Comparison of ENCODE assay signal across 13 mouse cellular contexts in the genomic region with DNA sequence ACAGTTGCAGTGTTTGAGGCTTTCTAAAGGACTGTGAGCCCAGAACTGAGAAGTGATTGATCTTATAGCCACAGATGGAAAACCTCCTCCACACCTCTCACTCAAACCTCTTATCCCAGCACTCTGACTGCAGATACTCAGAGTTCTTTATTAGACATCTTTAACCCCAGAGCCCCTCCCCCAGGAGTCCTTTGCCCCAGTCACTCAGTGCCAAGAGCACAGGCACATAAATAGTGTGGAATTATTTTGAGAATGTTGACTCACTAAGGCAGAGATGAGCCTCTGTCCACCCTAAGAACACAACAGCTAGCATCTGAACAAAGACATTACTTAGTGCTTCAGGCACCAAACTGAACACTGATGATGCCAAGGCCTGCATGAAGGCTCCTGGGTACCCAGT.
"Had no signal": no experiment of that assay in that cellular context is flagged by ENCODE, and none has a peak within 500 bp of the region (broad histone marks: within the 10 kb centered on the region; RNA-seq: fewer than 3 reads in every experiment).

No protein-coding gene starts in this region.

- ATAC-seq: liver, embryonic 12.5 days had no signal

- H3K27me3 ChIP-seq: kidney, embryonic 15.5 days; limb, embryonic 15.5 days; liver, embryonic 12.5 days; lung, embryonic 15.5 days; neural tube, embryonic 12.5 days had no signal

- H3K9me3 ChIP-seq: kidney, embryonic 15.5 days; limb, embryonic 15.5 days; liver, embryonic 12.5 days; lung, embryonic 15.5 days; neural tube, embryonic 12.5 days had no signal

- H3K27ac ChIP-seq: kidney, embryonic 15.5 days; left cerebral cortex, adult 2 months; limb, embryonic 15.5 days; liver, embryonic 12.5 days; lung, embryonic 15.5 days; neural tube, embryonic 12.5 days had no signal

- H3K4me3 ChIP-seq: kidney, embryonic 15.5 days; left cerebral cortex, adult 2 months; limb, embryonic 15.5 days; liver, embryonic 12.5 days; lung, embryonic 15.5 days; neural tube, embryonic 12.5 days had no signal

- H3K36me3 ChIP-seq: kidney, embryonic 15.5 days; limb, embryonic 15.5 days; liver, embryonic 12.5 days; lung, embryonic 15.5 days; neural tube, embryonic 12.5 days had no signal

- H3K4me2 ChIP-seq: kidney, embryonic 15.5 days; limb, embryonic 15.5 days; liver, embryonic 12.5 days; lung, embryonic 15.5 days; neural tube, embryonic 12.5 days had no signal

- DNase-seq: kidney, postnatal 14 days; midbrain, embryonic 14.5 days; retina, postnatal 1 day; right cerebral cortex, postnatal 4 days; spleen, adult 18-20 months; thymus, adult 18-20 months; thymus, postnatal 25 days had no signal

- H3K9ac ChIP-seq: kidney, embryonic 15.5 days; limb, embryonic 15.5 days; liver, embryonic 12.5 days; lung, embryonic 15.5 days; neural tube, embryonic 12.5 days had no signal

- H3K4me1 ChIP-seq: kidney, embryonic 15.5 days; limb, embryonic 15.5 days; liver, embryonic 12.5 days; lung, embryonic 15.5 days; neural tube, embryonic 12.5 days had no signal
